Mouse (Mus musculus): Measurements from ENCODE around the gene Vps54.
"Not testable (repeated sequence)": the region's sequence is repeated elsewhere in the genome, so short reads cannot be mapped to it uniquely, and the experiment has no call there.

DNA sequence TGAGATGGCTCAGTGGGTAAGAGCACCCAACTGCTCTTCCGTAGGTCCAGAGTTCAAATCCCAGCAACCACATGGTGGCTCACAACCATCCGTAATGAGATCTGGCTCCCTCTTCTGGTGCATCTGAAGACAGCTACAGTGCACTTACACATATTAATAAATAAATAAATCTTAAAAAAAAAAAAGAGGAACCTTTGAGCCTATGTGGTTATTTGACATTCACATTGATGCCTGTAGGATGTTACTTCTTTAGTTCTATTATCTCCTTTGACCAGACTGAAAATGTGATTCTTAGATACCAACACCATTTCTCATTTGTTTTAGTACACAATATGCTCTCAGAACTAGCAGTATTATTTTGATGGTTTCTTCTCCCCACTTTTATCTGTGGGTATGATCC lies 49.1 kb downstream of the Vps54 start:
- not testable (repeated sequence) for TF ChIP-seq POLR2A, USF1, HCFC1 (IDR thresholded peaks at IDR 0.05; ENCODE audit: low read depth, low read length)
- peak in 1 of 2 experiments; percentile 31; a peak in 2 of 4 replicates for TF ChIP-seq CTCF (conservative IDR thresholded peaks at IDR 0.05 in 1 of 2, IDR thresholded peaks at IDR 0.05 in 1 of 2; ENCODE audit: low read depth in 2 of 2, low read length in 2 of 2)
